Mouse (Mus musculus) stomach, postnatal 0 days (tissue): ENCODE measurements at regions not wholly inside any gene's neighbourhood (a gene's known extent, or its start where the extent isn't known, plus 50 kb on each side); places are given as distances from the start of the nearest gene placed in this dataset.

Source experiments
- CTCF ChIP-seq: IDR thresholded peaks from 2 replicates; pipeline ENCODE4 v1.5.1; 2016; ENCODE audit warnings: antibody characterized with exemption, low read depth, mild to moderate bottlenecking, moderate library complexity
- EP300 ChIP-seq: optimal IDR thresholded peaks from 2 replicates; pipeline ENCODE3; 2016; ENCODE audit warnings: antibody characterized with exemption

GRCm38 (mm10) chr9:41400950-41401349 lies 239.5 kb upstream of the Ubash3b start:
- TF ChIP-seq CTCF, result no peak
- TF ChIP-seq EP300, result no peak
